Mouse (Mus musculus) mature B cell (primary cell): ENCODE data around the gene Fam19a5.

Experiments used
- in situ Hi-C: fragments of 300-500 bp; cut with MboI; formaldehyde crosslinking; loops from 2 replicates; pipeline ENCODE4 v1.14.3; 2019

The Fam19a5 gene

DNA sequence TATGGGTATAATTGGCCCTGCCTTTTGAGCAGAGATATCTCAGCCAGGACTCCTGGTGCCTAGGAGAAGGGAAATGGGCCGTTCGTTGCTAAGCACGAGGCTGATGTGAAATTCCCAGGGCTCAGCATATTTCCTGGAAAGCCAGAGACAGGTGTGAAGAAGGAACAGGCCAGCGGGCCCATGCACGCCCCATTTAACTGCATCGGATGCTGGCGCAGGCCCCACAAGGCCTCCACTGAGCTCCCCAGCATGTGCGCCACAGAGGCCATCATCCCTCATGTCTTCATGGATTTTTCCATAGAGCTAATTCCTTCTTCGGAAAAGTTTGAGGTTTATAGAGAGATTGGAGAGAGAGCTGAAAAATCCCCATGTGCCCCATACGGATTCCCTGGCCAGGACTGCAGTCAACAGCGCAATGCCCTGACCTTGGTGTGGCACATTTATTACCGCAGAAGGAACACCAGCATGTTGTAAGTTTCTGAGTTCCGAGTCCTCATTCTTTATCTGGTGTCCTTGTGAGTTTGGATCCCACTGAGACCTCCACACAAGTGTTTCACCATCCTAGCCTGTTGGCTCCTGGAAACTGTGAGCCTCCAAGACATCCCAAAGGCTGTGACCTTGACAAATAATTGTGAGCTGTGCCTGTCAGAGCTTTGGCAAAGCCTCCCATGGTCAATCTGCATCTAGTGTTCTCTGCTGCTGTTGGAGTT, 122.1 kb downstream of the Fam19a5 start:
- in situ Hi-C loops: no loop called here

DNA sequence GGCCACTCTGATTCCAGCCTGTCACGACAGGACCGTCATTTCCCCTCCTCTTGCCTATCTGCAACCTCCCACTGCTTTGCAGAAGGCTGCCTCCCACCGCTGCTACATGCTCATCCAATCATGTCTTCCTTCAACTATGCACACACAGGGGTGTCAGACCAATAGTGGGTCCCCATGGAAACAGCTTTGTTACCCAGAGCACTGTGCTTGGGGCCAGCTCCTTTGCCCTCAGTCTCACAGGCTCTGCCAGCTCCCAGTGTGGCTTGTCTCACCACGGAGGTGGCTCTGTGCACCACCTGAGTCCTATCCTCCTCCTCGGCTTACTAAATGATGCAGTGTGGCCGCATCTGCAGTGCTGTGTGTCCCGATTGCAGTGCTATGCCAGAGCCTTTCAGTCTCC, 123.3 kb downstream of the Fam19a5 start:
- in situ Hi-C loops: no loop called here

DNA sequence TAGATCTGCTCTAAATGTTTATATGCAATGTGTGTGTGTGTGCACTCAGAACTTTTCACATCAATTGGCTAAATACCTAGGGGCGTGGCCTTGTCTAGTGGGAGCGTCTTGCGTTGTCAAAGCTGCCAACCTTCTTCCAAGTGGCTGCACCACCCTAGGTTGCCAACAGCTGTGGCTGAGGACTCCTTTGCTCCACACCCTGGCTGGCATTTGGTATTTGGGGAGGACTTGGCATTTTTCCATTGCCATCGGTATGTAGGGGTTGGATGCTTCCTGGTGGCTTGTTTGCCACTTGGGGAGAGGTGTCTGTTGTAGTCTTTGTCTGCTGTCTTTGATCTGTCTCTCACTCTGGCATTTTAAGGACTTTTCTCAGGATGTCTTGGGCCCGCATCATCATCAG, 124.0 kb downstream of the Fam19a5 start:
- in situ Hi-C loops: no loop called here

DNA sequence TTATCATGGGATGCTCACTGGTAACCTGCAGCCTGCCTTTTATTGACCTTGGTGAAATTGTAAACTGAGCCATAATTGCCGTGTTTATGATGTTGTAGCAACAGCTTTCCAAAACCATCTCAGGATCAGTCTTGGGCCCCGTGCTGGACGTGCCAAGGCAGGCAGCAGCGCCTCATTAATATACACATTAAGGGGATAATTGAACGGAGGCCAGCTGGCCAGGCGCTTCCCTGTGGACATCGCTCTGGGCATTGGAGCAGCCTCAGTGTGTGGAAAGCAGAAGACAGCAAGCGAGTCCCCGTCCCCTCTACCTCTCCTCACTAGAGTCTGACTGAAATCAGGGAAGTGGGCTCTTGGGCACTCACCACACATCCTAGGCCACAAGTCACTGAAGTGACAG, 127.8 kb downstream of the Fam19a5 start:
- in situ Hi-C loops: no loop called here

DNA sequence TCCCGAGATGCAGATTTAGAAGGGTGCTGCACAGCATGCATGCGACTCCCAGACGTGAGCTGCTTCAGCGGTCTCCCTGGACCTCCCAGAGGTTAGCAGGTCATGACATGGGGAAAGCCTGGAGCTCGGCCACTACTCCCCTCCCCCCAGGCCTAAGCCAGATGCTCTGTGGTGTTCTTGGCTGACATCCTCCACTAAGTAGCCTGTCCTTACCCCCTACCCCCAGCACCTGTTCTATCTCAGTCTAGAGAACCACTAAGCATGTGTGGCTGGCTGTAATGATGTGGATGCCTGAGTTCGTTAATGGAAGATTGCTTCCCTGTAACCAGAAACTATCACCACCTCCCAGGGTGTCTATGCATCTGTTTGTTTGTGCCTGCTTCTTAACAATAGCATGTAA, 134.6 kb downstream of the Fam19a5 start:
- in situ Hi-C loops: no loop called here

DNA sequence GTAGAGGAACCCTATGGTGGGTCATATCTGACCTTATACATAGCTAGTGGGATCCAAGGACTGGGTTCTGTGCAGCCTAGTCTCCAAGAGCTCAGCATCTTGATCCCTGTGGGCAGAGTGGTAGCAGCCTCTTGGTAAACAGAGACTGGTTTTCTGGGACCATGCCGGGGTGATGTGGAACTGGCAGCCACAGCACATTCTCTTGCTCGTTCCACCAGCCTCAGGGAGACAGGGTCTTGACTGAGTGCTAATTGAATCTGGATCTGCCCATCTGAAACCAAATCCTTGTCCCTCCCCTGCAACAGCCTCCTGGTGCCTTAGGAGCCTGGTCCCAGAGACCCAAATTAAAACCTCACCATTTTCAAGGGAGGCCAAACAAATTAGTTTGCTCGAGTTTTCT, 138.3 kb downstream of the Fam19a5 start:
- in situ Hi-C loops: no loop called here

DNA sequence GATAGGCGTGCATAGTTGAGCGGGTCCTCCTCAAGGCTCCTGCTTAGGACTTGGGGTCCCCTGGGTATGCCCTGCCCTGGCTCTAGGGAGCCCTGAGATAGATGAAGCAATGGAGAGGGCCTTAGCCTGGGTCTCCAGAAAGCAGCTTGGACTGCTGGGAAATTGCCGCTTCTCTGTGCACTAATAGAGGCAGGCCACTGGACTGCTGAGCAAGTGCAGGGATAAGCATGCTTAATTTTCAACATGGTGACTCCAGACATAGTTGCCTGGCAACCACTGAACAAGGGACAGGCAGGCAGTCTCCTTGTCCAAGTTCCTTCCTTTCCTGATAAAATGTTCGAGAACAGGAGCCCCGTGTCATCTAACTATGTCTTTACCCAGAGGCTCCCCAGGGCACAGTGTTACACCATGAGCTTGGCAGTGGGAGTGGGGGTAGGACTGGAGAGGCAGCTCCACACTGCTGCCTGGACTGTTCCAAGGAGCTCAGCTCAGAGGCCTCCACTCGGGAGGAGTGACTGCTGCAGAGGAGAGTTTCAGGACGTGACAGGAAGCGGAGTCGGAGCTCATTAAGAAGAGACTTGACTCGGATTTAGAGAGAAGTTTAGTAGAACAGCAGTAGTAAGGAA, 142.4 kb downstream of the Fam19a5 start:
- in situ Hi-C loops: no loop called here

DNA sequence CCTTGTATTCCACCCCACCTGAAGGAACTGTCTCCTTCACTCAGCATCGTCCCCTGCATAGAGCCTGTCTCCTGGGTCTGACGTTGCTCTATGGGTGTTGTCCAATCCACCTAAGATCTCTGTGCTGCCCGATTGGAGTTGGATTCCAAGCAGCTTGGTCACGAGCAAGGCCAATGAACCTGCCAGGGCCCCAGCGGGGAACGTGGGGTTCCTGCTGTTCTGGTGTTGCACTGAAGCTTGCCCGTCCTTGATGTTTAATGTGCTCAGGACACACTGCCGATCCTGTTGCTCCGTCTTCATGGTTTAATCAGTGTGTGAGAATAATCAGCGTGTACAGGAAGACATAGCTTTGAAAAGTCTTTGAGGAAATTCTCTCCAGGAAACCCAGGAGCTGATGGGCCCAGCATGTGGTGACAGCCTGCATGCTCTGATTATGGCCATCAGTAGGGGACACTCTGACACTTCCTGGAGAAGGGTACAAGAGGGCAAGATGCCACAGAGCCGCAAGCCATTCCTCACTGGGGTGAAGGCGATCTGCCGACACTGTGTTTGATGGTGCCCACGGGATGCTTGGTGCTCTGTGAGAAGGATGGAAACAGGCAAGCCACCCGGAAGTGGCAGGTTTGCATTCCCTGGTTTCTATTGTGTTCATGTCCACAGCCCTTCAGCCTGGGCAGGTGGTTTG, 147.3 kb downstream of the Fam19a5 start:
- in situ Hi-C loops: no loop called here

DNA sequence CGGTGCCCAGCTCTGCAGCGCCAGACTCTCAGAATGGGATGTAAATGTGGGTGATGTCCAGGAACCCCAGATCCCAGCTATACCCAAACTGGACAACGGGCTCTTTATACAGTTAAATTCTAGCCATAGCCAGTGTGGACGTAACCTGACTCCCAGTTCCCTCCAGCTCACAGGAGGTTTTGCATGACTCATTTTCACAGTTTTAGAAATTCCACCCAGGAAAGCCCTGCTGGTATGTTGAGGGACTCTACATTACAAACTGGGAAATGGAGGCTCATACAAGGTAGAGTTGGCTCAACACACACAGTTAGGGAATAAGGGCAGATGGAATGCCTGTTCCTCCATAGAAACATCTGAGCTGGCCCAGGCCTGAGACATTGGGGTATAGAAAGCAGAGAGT, 147.9 kb downstream of the Fam19a5 start:
- in situ Hi-C loops: no loop called here

DNA sequence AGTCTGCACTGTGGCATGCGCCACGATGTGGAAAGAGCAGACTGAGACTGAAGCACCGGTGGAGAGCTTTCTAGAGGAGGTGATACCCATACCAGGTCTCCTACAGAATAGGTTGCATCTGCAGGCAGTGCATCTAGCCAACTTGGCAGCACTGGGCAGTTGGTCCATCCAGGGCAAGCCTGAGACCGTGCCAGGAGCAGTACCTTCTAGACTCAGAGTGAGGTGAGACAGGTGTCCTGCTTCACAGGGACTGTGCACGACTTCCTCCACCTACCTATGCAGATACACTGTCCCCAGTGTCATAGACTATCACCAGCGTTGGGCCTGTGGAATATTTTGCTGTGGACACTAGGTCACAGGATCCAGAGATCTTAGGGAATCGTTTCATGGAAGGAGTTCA, 148.3 kb downstream of the Fam19a5 start:
- in situ Hi-C loops: no loop called here

DNA sequence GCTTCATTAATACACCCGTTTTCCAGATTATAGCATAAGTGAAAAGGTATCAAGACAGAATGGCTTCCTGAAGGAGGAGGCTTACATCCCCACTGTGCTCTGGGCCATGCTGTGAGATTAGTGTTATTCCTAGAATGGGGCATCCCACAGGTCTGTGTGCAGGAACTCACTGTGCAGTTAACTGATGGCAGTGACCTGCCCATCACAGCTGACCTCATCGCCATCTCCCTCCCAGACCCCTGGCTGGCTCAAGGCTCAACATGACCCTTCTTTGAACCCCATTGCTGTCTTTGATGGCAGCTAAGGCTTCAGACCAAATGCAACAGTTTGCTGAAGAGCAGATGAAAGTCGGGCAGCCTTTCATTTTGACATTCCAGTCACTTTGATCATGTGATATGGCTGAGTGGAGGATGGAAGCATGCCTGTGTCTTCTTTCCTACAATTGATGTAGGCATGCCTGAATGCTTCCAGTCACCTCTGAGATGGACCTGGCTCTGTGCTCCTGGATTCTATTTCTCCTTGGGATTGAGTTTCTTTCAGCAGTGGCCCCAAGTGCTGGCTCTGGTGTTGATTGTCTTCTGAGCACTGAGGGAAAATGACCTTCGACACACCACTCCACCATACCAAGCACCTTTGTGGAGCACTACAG, 148.9 kb downstream of the Fam19a5 start:
- in situ Hi-C loops: no loop called here

DNA sequence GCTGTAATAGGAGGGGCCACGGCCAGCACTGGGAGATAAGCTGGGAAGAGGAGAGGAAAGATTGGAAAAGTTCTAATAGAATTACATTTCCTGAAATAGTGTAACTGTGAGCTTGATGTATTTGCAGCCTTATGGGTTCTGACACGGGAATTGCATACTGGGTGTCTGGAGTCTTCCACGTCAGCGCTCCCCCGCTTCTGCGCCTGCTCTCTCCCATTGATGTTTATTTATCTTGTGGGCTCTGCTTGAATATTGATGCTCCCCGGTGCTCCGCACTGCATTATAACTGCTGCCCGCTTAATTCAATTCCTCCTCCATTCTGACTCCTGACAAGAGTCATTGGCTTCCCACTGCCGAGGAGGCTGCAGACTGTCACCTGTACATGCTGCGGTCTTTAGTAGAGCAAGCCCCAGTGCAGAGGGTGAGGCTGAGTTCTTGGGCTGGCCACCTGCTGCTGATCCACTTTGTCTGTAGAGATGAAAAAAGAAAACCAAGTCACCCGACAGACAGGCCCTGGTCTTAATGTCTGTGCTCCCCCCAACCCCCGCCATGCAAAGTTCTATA, 153.4 kb downstream of the Fam19a5 start:
- in situ Hi-C loops: no loop called here

DNA sequence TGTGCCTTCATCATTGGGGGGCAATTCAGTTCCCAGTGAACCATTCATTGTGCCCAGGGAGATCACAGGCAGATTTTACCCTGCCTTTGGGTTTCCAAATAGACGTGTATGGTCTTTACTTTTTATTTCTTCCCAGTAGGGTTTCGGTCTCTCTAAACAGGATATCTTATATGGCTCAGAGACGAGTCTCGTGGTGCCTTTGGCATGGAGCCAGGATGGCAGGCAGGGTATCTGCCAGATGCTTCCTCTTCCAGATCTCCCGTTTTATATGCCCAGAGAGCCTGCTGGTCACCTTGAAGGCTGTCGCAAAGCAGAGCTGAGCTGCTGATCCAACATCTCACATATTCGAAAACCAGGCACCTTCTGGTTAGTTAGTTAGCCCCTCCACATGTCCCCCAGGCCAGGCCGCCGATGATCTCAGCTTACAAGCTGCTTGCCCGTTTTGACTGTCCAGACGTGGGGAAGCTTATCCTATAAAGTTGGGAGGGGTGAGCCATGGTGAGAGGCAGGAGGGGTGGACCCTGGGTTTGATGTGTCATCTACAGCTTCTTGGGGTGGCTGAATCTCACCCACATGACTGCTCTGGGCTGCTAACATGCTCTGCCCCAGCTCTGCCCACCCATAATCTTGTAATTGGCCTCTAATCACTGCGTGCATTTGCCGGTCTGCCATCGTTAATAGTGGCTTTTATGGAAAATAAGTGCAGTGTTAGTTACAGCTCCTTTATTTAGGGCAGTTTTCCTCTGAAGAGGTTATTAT, 154.6 kb downstream of the Fam19a5 start:
- in situ Hi-C loops: no loop called here

DNA sequence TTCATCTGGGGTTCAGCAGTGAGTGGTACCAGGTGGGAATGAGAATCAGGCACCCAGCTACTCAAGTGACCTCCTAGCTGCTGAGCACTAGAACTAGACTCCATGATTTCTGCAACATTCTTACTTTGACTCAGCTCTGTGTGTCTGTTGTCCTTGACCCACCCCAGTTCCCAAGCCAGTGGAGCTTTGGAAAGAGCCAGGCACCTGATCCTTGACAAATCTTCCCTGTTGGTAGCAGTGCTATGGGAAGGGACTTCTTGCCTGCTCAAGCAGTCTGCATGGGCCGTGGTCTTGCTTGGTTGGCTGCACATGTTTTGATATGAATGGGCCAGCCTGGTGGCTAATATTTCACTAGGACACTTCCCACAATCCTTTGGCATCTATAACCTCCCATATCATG, 158.7 kb downstream of the Fam19a5 start:
- in situ Hi-C loops: no loop called here

DNA sequence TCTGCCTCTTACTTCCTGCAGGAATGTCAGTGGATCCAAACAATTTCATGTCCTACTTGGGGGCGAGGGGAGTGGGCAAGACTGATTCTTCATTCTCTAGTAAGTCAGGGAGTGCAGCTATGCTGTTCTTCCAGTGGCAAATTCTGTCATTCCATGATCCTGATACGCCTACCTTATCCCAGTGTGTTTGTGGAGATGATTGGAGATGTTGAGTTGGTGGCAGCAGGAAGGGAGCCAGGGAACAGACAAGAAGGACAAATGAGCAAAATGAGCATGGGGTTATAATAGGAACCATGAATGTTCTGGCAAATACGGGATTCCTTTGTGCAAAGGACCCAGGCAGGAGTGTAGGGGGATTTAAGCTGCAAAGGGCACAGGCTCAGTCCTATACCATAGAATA, 159.2 kb downstream of the Fam19a5 start:
- in situ Hi-C loops: no loop called here

DNA sequence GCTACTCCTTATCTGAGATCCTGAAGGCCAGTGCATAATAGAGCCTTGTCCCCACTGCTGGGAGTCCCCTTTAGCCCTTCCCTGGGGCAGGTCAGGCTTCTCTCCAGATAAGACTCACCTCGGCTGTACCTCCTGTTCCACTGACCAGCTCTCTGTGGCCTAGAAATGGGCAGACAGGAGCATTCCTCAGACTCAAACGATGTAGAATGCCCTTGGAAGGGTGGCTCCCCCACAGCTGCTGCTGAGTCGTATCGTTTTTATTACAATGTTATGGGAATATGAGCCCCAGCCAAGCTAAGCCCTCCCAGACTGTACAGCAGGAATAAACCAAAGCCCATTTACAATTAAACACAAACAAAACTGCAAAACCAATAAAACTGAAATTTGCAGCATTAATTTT, 167.7 kb downstream of the Fam19a5 start:
- in situ Hi-C loops: no loop called here

DNA sequence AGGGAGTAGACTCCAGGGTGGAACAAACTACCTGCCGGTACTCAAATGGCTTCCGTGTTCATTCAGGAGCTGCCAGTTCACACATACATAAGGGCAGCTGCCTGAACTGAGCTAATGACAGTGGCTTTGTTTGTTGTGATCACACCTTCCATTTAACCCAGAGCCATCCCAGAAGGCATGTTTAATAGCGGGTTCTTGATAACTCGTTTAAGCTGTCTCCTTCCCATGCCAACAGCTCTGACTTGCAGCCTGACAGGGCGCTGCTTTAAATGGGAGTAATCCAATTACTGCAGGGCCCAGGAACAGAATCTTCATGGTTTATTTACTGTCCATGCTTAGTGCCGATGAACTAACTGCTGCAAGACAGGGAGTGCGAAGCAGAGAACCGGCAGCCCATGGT, 168.1 kb downstream of the Fam19a5 start:
- in situ Hi-C loops: no loop called here

DNA sequence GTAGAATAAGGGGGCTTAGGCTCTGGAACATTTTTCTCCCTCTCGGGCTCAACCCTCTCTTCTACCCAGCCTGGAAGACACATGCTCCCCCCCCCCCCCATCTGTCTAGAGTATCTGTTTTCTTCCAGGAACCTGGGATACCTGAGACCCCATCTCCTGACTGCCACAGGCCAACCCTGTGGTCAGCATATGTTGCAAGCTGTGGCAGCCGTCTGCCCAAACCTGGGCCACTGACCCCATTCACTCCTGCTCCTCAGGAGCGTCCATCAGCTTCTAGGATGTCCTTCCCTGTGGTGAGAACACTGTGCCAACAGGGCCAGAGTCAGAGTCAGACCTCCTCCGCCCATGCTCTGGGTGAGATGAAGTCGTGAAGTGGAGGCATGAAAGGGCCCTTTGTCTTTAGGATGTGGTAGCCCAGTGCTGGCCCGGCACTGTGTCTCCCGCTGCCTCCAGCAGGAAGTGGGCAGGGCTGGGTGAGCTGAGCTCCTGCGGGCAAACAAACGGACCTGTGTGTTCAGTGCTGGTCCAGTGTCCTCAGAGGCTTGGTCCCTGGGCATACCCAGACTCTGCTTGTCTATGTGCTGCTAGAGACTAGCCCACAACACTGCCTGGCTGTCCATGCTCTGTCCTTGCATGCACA, 171.1 kb downstream of the Fam19a5 start:
- in situ Hi-C loops: no loop called here

DNA sequence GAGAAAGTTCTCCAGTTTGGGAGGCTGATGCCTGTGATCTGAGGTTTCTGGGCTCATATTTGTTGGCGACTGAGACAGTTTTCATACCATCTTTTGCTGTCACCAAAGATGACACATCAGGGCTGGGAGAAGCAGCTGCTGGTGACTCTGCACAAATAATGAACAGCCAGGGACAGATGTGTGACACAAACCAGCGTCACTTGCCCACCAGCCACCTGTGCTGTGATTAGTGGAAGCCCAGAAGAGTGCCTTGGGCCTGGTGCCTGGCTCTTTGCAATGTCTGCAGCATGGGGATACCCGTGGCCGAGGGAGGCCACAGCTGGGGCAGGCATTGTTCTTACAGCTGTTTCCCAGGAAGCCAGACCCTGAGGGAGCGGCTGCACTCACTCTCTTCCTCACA, 173.0 kb downstream of the Fam19a5 start:
- in situ Hi-C loops: no loop called here

DNA sequence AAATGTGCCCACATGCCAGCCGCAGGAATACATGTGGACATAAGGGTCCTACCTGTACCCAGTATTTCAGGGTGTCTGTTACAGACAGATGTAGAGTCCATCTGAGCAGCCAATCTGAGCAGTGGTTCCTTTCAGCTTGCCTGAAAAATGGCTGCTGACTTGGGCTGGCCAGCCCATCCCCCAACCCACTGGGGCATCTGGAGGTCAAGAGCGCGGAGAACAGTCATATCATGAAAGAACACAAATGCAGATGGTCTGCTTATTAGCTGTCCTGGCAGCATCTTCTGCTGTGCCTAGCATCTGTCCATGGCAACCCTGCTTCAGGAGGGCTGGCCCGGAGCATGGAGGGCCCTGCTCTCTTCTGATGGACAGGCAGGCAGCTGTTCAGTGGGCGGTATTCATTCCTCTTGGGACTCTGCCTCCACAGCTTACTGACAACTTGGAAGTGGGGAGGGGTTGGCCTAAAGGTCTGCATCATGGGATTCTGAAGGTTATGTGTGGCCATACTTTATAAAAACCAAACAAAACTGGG, 179.4 kb downstream of the Fam19a5 start:
- in situ Hi-C loops: no loop called here

DNA sequence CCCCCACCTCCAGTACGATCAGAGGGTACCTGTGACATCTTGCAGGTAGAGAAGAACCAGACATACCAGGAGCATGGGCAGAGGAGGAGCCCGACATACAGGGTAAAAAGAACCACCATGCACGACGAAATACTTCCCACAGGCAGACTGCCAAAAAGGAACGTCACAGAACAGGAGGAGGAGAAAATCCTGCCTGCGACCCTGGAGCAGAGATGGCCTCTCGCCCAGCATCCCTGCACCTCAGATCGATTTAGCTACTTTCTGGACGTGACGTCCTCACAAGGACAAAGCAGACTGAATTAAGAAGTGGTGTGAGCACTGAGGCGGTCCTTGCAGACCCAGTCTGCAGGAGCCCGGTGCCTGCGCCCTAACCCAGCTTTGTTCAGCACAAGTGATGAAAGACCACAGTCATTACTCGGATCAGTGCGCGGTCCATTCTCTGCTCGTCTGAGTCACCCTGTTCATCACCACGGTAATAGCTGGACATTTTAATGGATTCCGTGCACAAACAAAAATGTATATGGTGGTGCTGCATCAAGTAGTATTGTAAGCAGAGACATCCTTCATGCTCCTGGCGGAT, 182.6 kb downstream of the Fam19a5 start:
- in situ Hi-C loops: no loop called here
